24 mouse cellular contexts compared by ENCODE assay signal in genomic region chr15:102169064-102169463, GRCm38 (mm10). TPM values are rescaled to one million over a fixed set of nuclear protein-coding genes. Genes with fewer than 3 reads are reported as not detected.
"Had no signal": no experiment of that assay in that cellular context is flagged by ENCODE, and none has a peak within 500 bp of the region (broad histone marks: within the 10 kb centered on the region; RNA-seq: fewer than 3 reads in every experiment).

No protein-coding gene starts in this region.

- H3K36me3 ChIP-seq: intestine, embryonic 15.5 days; limb, embryonic 12.5 days; lung, embryonic 15.5 days; midbrain, embryonic 10.5 days; midbrain, embryonic 13.5 days; neural tube, embryonic 13.5 days had no signal

- H3K4me2 ChIP-seq: intestine, embryonic 15.5 days; limb, embryonic 12.5 days; limb, embryonic 15.5 days; liver, embryonic 11.5 days; lung, embryonic 15.5 days; midbrain, embryonic 13.5 days; neural tube, embryonic 13.5 days had no signal

- H3K27me3 ChIP-seq: intestine, embryonic 15.5 days; limb, embryonic 12.5 days; limb, embryonic 15.5 days; lung, embryonic 15.5 days; midbrain, embryonic 13.5 days; neural tube, embryonic 13.5 days had no signal

- H3K9ac ChIP-seq: intestine, embryonic 15.5 days; limb, embryonic 12.5 days; limb, embryonic 15.5 days; liver, embryonic 14.5 days; liver, postnatal 0 days; lung, embryonic 15.5 days; midbrain, embryonic 13.5 days; neural tube, embryonic 13.5 days had no signal

- H3K4me3 ChIP-seq: intestine, embryonic 15.5 days; limb, embryonic 12.5 days; limb, embryonic 15.5 days; lung, embryonic 15.5 days; megakaryocyte, embryonic 14.5 days; midbrain, embryonic 10.5 days; midbrain, embryonic 13.5 days; myocyte; neural tube, embryonic 13.5 days had no signal

- DNase-seq: kidney, adult 11 months; left cerebral cortex, postnatal 4 days; liver, postnatal 0 days; lung, postnatal 10 days; lung, postnatal 36 days; retina, postnatal 1 day; right cerebral cortex, postnatal 25 days; spleen, adult 18-20 months; thymus, postnatal 25 days had no signal

- H3K27ac ChIP-seq: intestine, embryonic 15.5 days; limb, embryonic 12.5 days; liver, embryonic 14.5 days; lung, embryonic 15.5 days; midbrain, embryonic 10.5 days; midbrain, embryonic 13.5 days; neural tube, embryonic 13.5 days had no signal

- ATAC-seq: hindbrain, embryonic 16.5 days; intestine, embryonic 15.5 days; liver, postnatal 0 days; midbrain, embryonic 13.5 days; midbrain, embryonic 16.5 days had no signal

- H3K4me1 ChIP-seq: midbrain, embryonic 10.5 days; midbrain, embryonic 13.5 days; neural tube, embryonic 13.5 days had no signal

- H3K9me3 ChIP-seq: intestine, embryonic 15.5 days; limb, embryonic 12.5 days; limb, embryonic 15.5 days; lung, embryonic 15.5 days; megakaryocyte, embryonic 14.5 days; midbrain, embryonic 10.5 days; midbrain, embryonic 13.5 days; neural tube, embryonic 13.5 days had no signal

RNA-seq across cellular contexts. Expression of gene Soat2, which starts 18.7 kb away (rescaled TPM):
- total RNA-seq: layer of hippocampus, postnatal 14 days; left cerebral cortex, postnatal 14 days; left cerebral cortex, postnatal 4 days had no signal
- polyA plus RNA-seq: hindbrain, embryonic 16.5 days; limb, embryonic 12.5 days; midbrain, embryonic 13.5 days had no signal
